Mouse (Mus musculus) frontal cortex, postnatal 25 days (tissue): ENCODE data around the gene Ppp1r1c.
"Not testable (repeated sequence)": the region's sequence is repeated elsewhere in the genome, so short reads cannot be mapped to it uniquely, and the experiment has no call there.

Experiments used
- DNase-seq, 2 experiments: peaks; one replicate each; pipeline ENCODE4 v3.0.0; 2022; ENCODE audit warnings: low spot score in 2 of 2

Ppp1r1c gene

DNA sequence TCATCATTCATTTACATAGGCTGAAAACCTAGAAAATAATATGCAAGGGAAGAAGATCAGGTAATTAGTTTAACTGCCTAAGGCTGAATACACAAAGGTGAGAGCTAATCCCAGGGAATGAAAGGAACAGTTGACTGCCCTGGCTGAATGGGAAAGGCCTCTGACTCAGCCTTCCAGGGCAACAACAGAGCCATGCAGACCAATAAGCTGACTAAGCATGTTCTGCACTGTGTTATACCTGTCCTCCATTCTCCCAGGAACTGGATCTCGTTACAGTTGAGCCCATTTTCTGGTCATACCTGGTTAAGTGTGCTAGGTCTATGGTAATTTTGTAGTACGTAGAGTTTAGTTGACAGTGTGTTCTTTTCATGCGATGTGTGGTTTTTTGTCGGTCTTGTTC is 36.6 kb downstream of the Ppp1r1c start:
- no peak for DNase-seq

DNA sequence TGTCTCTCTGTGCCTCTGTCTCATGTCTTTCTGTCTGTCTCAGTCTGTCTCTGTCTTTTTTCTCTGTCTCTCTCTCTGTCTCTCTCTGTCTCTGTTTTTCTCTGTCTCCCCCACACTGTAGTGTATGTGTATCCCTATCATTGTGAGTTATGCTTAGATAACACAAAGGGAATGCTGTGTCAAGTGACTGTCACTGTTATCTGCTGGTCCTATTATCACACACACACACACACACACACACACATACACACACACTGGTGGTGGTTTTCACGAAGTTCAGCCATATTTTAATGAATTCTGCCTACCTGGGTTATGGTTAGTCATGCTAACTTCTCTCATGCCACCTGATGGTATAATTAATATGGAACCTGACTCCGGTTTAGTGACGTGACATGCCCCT is 44.1 kb downstream of the Ppp1r1c start:
- DNase-seq = no peak

DNA sequence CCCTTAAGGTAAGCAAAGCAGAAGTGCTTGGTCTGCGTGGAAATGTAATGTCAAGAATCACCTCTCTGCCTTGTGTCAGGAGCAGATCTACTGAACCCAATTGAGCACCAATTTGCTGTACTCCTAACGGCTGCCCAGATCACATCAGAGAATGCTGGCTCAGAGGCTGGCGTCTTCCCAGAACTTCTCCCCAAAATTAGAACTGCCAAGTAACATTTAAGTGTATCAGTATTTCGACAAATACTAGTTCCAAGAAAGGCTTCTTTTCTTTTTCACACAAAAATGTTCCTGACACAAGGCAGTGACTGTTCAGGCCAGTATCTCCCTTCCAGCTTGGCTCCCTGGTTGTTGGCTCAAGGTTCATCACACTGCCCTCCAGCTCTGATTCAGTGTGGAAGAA is 52.4 kb downstream of the Ppp1r1c start:
- peak in 1 of 2 experiments; percentile 6 for DNase-seq

DNA sequence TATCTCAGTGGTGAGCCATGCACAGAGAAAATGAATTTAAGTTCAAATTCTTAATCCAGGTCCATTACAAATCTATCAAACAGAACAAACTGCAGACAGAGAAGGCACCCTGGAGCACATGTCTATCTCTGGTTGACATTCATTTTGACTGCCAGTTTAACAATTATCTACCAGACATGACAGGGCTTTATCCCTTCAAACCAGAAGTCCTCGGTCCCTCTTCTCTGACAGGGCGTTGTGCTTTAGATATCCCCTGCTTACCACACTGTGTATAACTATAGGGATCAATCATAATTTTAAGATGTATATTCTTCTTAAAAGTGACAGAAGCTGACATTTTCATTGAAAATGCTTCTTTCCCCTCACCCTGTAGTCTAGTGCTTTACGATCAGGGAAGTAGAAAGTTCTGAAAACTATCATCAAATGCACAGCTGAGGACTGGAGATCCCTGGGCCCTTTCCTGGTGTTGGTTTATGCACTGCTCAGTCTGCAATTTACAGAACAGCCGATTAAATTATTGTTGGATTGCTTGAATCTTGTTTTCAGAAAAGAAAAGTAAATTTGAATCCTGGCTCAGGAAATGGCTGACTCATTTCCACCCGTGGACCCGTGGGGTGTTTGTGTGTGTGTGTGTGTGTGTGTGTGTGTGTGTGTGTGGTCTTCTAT is 55.3 kb downstream of the Ppp1r1c start:
- no peak for DNase-seq

DNA sequence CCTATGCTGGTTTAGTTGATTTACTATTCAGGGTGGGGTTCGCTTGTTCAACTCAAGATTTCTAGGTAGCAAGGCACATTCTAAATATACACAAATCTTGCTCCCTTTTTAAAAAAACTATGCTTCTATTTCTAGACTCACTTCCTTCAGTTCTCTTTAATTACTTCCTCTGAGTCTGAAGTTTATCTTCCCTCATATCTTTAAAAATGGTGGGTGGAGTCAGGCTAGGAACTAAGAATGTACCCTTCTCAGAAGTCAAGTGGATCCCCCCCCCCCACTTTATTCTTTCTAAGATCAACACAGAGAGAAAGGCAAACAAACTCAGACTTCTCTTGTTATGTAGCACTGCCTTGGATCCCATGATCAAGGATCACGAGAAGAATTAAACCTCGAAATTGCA is 57.5 kb downstream of the Ppp1r1c start:
- DNase-seq = no peak

DNA sequence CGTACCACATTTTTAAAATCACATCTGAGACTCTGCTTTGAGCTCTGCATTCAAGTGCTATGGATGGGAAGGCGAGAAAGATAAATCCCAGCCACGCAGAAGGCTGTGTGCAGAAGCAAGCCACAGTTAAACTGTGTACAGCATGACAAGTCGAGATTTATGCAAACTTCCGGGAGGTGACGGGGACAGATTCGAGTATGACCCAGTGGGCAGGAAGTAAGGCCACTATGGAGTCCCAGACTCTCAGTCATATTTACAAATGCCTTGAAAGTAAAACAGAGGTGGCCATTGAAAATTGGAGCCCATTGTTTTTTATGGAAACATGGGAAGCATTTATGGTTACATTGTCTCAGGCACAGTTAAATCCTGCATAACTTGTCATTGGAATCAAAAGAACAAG is 58.1 kb downstream of the Ppp1r1c start:
- no peak for DNase-seq

DNA sequence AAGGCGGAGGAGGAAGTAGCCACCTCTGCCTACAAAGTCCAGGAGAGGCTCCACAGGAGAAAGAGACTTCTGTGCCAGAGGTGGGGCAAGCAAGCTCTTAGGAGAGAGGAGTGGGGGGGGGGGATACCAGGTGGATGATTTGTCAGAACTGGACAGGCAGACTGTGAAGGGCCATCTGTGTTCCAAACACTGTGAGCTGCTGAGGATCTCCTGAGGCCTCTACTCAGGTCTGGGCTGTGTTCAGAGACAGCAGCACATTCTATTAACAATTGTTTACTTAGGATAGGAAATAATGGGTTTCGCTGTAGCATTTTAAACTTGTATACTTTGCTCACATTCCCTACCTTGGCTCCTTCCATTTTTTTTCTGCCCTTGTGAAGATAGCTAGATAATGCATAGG is 61.0 kb downstream of the Ppp1r1c start:
- DNase-seq = no peak

DNA sequence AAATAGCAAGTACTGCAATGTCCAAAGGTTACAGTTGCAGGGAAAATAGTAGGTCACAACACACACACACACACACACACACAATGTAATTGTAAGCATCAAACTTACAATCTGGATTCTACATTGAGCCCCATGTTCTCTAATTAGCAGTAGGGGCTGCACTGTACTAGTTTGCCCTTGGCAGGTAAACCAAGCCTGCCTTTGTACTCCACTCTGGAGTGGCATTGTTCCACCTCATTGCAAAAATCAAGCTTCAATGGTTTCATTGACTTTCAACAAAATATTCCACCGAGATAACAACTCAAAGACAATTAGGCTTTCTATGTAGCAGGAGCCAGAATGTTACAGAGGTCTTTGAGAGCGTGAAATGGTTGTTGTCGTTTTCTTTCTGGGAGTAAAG is 62.7 kb downstream of the Ppp1r1c start:
- no peak for DNase-seq

DNA sequence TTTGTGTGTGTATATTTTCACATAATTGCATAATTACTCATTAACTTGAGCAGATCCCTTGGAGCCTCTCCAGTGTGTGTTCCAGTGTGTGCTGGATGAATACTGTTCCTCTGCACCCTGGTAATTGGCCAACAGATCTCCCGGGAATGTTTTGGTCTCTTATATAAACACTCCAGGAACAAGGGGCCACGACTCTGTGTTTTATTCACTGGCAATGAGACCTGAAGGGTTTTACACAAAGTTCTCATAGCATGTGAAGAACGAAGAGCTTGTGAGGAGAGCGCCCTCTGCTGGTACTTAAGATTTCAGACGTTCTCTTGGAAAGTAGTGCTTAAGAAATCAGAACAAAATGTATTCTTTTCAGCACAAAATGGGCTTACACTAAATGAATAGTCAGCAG is 66.8 kb downstream of the Ppp1r1c start:
- peak; percentile 57 to 70 for DNase-seq

DNA sequence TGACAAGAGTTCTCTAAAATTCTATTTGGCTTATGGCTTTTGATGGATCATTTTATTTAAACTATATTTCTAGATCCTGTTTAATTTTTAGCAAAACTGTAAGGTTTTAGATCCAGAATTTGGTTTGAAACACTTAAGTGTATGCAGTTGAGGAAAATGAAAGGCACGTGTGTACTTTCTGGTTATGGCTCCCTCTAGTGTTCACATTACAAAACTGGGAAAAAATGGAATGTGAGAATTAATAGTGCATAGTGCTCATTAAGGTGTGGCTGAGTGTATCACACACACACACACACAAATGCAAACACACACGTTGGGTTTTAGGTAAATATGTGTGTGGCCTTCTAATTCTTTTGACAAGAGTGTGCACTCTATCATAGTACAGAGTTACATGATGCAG is 70.2 kb downstream of the Ppp1r1c start:
- DNase-seq = no peak

DNA sequence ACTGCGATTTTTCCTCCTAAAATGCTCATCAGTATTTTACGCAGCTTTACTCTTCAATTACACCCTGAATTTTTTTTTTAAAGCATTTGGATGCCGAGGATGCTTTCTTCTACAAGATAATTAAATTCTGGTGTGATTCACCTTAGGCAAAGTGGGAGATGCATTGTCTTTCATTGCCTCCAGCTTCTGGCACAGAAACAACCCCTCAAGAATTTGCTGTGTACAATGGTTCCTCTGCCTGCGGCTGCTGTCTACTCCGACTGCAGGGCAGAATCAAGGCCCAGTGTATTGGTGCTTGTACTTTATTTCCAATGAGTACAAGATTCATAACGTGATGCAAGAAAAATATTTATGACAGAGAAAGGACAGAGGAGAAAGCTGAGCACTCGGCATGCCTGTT is 73.2 kb downstream of the Ppp1r1c start:
- no peak for DNase-seq

DNA sequence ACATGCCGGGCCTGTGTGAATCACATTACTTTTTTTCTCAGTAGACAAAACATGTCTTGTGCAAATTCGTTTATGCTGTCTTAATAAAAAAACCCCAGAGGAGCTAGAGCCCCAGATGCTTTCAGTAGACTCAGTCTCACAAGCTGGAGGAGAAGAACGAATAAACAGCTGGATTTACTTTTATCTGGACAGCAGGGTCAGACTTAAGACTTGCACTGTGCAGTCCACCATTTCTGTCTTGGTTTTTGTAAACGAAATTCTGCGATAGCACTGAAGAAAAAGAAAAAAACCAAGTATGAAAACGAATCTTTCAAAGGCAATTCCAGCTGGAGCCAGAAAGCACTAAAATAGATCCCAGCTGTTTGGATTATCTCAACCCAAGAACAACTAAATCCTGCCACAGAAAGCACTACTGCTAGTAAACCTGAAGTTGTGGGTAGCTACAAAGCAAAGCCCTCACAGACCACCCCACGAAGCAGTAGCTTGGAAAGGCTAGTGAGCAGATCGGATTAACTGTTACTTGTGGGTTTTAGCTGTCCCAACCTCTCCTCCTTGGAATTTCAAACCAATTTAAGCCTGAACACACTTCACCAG is 78.1 kb downstream of the Ppp1r1c start:
- DNase-seq = no peak

DNA sequence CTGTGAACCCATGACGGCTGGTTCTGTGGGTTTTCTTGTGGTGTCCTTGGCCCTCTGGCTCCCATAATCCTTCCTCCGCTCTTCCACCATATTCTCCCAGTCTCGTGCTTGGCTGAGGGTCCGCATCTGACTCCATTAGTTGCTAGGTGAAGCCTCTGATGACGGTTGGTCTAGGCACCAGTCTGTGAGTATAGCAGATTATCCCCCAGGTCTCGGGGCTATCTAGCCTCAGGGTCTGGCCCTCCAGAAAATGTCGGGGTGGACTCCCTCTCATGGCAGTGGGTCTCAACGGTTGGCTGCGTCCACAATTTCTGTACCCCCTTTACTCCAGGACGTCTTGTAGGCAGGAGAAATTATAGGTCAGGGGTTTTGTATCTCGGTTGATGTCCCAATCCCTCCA is 78.9 kb downstream of the Ppp1r1c start:
- no peak for DNase-seq

DNA sequence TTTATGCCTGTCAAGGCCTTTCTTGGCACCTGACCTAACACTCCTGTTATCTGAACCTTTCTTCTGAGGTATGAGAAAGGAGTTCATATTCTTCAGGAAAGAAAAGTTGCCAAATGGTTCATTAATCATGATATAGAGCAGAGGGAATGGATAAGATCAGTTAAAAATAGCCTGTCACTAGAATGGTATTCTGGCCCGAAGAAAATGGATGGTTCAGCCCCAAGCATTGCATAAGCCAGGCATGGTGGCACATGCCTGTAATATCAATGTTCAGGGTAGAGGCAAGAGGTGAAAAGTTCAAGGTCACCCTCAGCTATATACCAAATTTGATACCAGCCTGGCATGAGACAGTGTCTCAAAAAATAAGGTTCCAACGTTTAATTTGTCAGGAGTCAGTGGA is 85.6 kb downstream of the Ppp1r1c start:
- no peak for DNase-seq

DNA sequence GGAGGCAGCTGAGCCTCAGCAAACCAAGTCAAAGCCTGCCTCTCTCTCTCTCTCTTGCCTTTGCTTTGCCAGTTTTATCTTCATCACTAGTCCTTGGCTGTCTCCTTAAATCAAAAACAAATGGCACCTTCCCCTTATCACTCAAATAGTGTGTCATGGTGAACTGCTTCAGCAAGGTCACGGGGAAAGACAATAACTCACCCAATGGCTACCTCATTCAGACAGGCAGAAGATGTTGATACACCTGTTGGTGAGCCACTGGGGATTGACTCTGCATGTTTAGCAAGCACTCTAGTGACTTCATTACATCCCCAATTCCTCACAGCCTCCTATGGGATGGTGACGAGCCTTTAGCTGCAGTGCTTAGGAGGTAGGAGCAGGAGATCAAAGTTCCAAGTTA is 89.9 kb downstream of the Ppp1r1c start:
- DNase-seq = no peak

DNA sequence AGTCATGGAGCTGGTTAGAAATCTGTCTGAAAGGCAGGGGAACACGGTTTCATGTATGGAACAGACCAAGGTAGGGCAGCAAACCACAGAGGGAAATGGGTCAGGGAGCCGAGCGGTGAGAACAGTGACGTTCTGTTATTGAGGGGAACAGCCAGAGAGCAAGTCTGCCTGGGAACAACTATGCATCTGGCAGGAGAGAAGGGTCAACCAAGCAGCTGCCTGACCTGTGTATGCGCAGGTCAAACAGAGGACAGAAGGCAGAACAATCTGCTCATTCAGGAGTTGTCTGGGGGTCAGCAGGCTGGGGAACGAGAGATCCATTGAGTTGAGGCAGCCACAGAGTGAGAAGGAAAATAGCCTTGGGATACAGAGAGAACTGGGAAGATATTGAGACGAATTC is 91.0 kb downstream of the Ppp1r1c start:
- no peak for DNase-seq

DNA sequence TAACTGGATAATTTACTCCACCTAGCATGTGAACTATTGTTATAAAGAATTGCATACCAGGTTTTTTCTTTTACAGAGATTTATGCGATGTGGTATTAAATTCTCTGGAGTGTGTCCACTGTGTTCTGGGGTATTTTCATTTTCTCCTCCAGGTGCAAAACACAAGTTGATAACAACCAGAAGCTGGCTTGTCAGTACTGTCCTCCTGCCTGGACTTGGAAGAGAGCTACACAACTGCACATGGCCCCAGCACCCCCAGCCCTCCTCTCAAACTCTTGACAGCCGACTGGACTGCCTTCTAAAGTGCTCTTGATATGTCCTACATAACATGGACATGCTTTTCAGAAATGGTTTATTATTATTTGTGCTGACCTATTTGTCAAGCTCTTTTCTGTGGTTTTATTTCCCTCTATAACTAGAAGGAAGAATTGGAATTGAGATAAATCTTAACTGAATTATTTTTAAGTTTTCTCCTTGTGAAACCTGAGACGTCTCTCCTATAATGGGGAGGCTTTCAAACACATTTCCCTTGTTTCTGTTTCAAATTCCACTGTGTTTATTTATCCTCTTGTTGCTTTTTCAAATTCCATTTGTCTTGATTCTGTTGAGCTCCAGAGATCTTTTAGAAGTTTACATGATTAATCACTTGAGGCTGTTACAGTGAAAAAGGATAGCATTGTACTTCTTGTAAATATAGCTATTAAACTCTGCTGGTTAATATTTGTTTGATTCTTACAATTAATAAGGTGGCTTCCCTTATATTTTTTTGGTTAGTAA is 108.3 kb downstream of the Ppp1r1c start:
- no peak for DNase-seq

DNA sequence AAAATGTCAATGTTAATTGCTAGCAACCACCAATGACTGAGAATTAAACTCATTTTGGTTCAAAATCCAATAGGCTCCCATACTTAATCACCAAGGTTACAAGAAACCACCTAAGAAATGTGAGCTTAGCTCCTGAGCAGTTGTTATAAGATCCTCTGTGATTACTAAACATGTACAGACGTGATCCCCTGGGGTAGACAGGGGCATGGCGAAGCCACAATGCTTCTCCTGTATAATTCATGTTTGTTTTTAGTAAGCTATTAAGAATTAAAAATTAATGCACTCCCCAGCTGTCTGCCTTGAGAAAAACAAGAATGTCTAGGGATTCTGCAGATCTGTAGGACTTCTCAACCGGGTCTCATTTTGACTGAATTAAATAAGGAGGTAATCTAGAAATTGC is 112.0 kb downstream of the Ppp1r1c start:
- no peak for DNase-seq

DNA sequence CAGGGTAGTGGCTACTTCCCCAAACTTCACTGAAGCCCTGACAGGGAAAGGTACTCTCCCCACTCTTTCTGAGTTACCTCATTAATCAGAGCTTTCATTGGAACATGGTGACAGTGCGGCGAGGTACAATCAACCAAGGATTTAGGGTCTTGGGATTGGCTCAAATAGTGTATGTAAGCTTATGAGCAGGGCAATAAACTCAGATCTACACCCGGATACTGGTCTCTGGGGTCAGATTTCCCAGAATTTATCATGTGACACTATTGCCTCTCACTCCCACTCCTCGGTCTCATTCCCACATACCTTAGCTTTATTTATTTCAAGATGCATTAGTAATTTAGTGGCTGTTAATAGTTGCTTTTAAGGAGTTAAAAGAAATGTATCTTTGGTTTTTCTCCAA is 118.3 kb downstream of the Ppp1r1c start:
- no peak for DNase-seq

DNA sequence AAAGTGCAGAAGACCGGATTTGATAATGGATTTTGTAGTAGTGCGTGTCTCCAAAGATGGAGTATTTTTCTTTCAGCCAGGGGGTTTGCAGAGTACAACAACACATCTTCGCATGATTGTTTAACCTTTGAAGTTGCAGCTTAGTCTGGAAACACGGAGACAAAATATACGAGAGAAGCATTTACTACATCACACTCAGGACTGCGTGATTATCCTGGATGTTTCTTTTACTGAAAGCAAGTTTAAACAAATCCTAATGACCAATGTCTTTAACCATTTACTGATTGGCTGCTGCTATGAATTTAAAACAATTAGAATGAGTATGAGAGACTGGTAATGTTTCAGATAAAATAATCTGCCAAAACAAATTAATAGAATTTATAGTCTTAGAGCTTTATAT is 131.5 kb downstream of the Ppp1r1c start:
- DNase-seq = no peak

DNA sequence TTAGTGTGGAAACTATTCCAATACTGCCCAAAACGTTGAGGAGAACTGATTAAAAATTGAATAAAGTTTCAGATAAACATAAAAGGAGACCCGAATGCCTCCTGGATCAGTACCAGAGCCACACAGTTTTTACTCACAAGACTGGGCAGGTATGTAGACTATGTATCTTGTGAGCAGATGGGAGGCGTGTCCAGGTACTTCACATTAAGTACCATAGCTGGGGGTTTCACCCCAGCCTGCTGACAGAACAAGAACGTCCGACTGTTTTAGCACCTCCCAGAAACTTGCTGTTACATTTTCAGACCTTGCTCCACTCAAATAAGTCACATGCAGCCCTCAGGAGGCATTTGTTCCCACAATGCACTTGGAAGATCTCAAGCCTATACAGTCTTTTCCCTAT is 131.9 kb downstream of the Ppp1r1c start:
- DNase-seq = no peak

DNA sequence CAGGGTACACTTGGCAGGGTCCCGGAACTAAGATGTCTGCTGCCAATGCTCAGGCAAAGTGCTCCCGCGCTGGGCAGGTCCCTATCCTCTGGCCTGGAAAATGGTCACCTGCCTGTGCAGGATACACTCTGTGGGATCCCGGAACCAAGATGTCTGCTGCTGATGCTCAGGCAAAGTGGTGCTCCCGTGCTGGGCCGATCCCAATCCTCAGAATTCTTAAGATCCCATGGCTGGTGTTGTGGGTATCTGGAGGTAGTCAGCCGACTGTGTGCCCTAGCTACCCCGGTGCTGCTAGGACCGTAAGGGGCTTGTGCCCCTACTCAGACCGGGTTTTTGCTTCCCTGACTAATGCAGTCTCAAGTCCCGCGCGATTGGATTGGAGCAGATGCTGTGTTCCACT is 139.8 kb downstream of the Ppp1r1c start:
- DNase-seq = not testable (repeated sequence)

DNA sequence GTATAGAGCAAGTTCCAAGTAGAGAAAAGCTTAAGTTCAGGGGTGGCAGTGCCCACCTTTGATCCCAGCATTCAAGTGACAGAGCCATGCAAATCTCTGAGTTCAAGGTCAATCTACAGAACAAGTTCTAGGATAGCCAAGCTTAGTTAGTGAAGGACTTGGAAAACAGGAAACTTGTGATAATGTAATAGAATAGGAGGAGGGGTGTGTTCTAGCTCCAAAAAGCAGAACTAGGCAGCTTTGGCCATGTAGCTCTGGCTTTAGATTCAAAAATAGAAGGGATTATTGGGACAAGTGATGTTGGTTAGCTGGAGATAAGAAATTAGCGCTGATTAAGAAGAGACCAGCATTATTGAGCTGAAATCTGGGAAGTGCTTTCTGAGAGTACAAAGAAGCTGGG is 149.3 kb downstream of the Ppp1r1c start:
- DNase-seq = no peak
